Mouse (Mus musculus) CH12.LX (cell line): ENCODE measurements around the gene Exd2.

Experiments used
- EP300 ChIP-seq: IDR thresholded peaks from 2 replicates; pipeline ENCODE4 v1.6.1; 2011; ENCODE audit warnings: low read length, improper control_type of control experiment
- ETS1 ChIP-seq: conservative IDR thresholded peaks from 2 replicates; pipeline ENCODE4 v1.6.1; 2012; ENCODE audit warnings: low read depth, mild to moderate bottlenecking, inconsistent platforms, low read length, improper control_type of control experiment, moderate library complexity
- MAFK ChIP-seq: IDR thresholded peaks from 2 replicates; pipeline ENCODE4 v1.6.1; 2011; ENCODE audit warnings: low read length, improper control_type of control experiment; ENCODE audit not compliant: insufficient replicate concordance
- POLR2A ChIP-seq: IDR thresholded peaks from 2 replicates; pipeline ENCODE4 v1.6.1; 2011; ENCODE audit warnings: low read depth, mild to moderate bottlenecking, improper control_type of control experiment, low read length
- SMC3 ChIP-seq: IDR thresholded peaks from 2 replicates; pipeline ENCODE4 v1.6.1; 2011; ENCODE audit warnings: low read depth, low read length, improper control_type of control experiment

DNA sequence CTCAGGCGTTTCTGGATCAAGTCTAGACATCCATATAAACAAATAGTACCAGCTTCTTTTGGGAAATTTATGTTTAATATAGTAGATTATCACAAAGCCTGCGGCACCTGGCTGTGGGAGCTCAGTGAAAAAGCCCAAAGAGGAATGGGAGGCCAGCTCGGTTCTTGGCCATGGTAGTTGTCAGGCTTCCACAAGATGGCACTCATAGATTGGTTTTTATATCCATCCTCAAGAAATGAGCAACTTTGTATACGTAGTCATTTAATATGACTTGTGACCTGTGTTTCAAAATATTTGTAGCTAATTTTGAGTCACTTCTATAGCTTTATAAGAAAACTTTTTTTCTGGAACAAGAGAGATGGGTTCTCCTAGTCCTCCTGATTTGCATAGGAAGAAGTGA lies 35.5 kb downstream of the Exd2 start:
- TF ChIP-seq POLR2A (no peak), MAFK (no peak), ETS1 (no peak), SMC3 (no peak), EP300 (no peak)
